Mouse (Mus musculus) forebrain, embryonic 10.5 days (tissue): ENCODE measurements around the gene Slc7a8. TPM values are rescaled to one million over a fixed set of nuclear protein-coding genes. Genes with fewer than 3 reads are reported as not detected.

Experiments
- DNase-seq: peaks from one replicate; pipeline ENCODE4 v3.0.0-alpha.2; 2017; ENCODE audit warnings: low spot score; ENCODE audit errors: extremely low spot score
- H3K27ac ChIP-seq: fragments of 300-500 bp; sonication (generic); 2 replicates; pipeline ENCODE4 v1.5.1; 2016; ENCODE audit warnings: mild to moderate bottlenecking
- H3K27me3 ChIP-seq: fragments of 300-500 bp; sonication (generic); 2 replicates; pipeline ENCODE4 v1.6.1; 2016; ENCODE audit warnings: mild to moderate bottlenecking; ENCODE audit not compliant: poor library complexity, severe bottlenecking
- H3K36me3 ChIP-seq: fragments of 300-500 bp; sonication (generic); replicated peaks from 2 replicates; pipeline ENCODE4 v1.6.1; 2016; ENCODE audit warnings: mild to moderate bottlenecking, moderate library complexity
- H3K4me1 ChIP-seq: fragments of 300-500 bp; sonication (generic); 2 replicates; pipeline ENCODE4 v1.6.1; 2016
- H3K4me3 ChIP-seq: fragments of 300-500 bp; sonication (generic); 2 replicates; pipeline ENCODE4 v1.5.1; 2016; ENCODE audit warnings: mild to moderate bottlenecking, moderate library complexity
- H3K9me3 ChIP-seq: fragments of 300-500 bp; sonication (generic); 2 replicates; pipeline ENCODE4 v1.6.1; 2016; ENCODE audit warnings: mild to moderate bottlenecking, moderate library complexity
- WGBS: fragments of 180-500 bp; shearing (Covaris S2); methylation state at CpG from one replicate; pipeline ENCODE4 v1.1.7; 2016; 5-methylcytosine and 5-hydroxymethylcytosine counted together
- polyA plus RNA-seq: library from polyadenylated mRNA; unstranded; fragments of >200 nt; fragmentation: Nextera tagmentation; extraction: Ambion mirVana; gene quantifications from 2 replicates; pipeline ENCODE4 v1.2.1, GENCODE M21; 2016

Slc7a8 gene
- polyA plus RNA-seq, 1 experiment from 2014 or later: 1.0 TPM

DNA sequence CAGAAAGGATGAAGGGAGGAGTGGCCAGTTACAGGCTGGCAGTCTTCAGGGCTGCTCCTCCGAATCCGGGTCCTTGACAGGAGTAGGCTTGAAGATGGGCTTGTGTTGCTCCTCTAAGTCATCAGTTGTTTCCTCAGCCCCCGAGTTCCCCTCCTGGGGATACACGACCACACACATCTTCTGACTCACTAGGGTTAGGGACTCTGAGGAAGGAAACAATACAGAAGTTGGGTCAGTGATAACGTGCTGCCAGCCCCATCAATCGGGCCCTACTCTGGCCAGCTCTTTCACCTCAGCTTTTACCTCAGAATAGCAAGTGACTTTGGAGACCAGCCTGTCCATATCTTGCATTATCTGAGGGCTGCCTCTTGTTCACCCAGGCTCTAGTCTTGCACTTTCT lies 57.7 kb downstream of the Slc7a8 start:
- no peaks in the 10 kb centered on the region for H3K9me3 ChIP-seq
- 76% methylated on average over 6 of the region's 6 CpGs for WGBS
- H3K36me3 ChIP-seq: no peaks in the 10 kb centered on the region
- H3K27ac ChIP-seq: no peak overlapping the region
- no peaks in the 10 kb centered on the region for H3K27me3 ChIP-seq
- no peak overlapping the region for H3K4me3 ChIP-seq
- no peak for DNase-seq
- H3K4me1 ChIP-seq: peaks cover under 1% of the 10 kb centered on the region; the same call in 1 of the 2 replicates

DNA sequence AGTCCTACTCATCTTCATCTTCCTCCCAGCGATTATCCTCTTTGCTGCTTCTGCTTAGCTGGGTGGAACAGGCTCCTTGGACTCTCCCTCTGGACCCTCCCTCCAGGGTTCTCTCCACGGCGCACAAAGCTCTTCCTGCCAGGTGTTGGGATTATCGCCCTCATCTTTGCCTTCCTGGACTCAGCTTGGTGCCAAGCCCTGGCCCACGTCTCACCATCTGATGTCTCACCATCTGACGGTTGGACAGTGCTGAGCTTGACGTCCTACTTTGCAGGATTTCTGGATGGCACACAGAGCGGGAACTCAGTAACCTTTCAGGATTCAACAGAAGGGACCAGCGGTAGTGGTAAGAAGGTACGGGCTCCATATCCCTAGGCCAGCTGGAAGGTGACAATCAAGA lies 60.0 kb downstream of the Slc7a8 start:
- DNase-seq: no peak
- H3K4me1 ChIP-seq: no peaks in the 10 kb centered on the region
- H3K36me3 ChIP-seq: no peaks in the 10 kb centered on the region
- 90% methylated on average over 10 of the region's 10 CpGs for WGBS
- no peaks in the 10 kb centered on the region for H3K27me3 ChIP-seq
- no peaks in the 10 kb centered on the region for H3K9me3 ChIP-seq
- no peak overlapping the region for H3K27ac ChIP-seq
- no peak overlapping the region for H3K4me3 ChIP-seq

DNA sequence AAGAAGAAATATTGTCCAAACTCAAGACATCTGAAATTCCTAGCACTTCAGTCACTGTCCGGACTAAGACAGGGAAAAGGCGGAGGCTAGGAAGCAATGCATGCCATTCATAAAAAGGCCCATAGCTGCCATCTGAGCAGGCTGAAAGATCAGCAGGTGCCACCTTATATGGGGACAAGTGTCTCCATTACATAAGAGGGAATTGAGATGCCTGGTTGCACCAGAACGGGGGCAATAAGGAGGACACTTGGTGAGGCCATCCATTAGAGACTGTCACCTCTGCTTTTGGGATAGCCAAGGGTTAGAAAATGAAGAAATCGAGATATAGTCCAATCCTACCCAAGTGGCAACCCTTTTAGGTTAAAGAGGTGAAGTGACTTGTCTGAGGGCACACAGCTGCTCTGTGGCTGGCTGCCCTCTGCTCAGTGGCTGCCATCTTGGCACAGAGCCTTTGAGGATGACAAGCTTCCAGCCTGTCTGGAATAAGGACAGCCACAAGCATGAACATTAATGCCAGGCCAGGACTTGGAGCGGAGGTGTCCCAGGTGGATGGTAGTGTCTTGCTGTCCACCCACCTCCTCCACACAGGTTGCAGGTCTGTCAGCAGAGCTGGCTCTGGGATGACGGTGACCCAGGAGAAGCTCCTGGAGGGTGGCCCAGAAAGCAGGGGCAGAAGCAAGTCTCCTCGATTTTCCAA lies 60.9 kb downstream of the Slc7a8 start:
- Histone ChIP-seq H3K4me3 (no peak overlapping the region), H3K9me3 (no peaks in the 10 kb centered on the region), H3K36me3 (no peaks in the 10 kb centered on the region), H3K27ac (no peak overlapping the region), H3K27me3 (peaks cover 7% of the 10 kb centered on the region), H3K4me1 (no peaks in the 10 kb centered on the region)
- 93% methylated on average over 7 of the region's 7 CpGs for WGBS
- DNase-seq: no peak

DNA sequence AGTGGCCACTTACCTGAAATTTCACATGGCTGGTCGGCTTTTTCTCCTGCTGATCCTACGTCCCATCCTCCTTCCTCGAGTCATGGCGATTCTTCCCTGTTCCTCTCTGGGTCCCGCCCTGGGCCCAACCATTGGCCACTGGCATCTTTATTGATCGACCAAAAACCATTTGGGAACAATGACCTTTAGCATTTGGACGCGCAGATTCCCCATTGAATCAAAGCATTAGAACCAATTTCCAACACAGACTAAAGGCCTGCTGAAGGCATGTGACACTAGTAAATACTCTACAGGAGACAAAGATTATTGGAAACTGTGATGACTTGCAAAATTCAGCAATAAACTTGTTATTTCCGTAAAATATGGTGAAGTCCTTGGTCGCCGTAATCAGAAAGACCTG lies 61.7 kb downstream of the Slc7a8 start:
- Histone ChIP-seq H3K27me3 (peaks cover 14% of the 10 kb centered on the region), H3K27ac (no peak overlapping the region), H3K4me1 (peaks cover 2% of the 10 kb centered on the region; the same call in 1 of the 2 replicates), H3K4me3 (no peak overlapping the region), H3K9me3 (no peaks in the 10 kb centered on the region), H3K36me3 (no peaks in the 10 kb centered on the region)
- no peak for DNase-seq
- 92% methylated on average over 11 of the region's 11 CpGs for WGBS

DNA sequence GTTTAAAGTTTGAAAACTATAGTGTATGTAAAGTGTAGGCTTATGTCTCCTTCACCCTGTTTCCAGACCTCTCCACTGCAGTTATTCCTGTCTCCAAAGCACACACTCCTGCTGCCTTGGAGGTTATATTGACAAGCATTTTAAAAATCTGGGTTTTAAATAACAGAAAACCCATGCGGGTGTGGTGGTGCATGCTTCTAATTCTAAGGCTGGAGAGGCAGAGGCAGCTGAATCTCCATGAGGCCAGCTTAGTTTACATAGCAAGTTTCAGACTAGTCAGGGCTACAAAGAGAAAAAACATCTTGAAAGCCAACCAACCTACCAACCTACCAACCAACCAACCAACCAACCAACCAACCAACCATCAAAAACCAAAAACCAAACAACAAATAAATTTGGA lies 66.3 kb downstream of the Slc7a8 start:
- WGBS: 85% methylated on average over 1 of the region's 1 CpGs
- H3K9me3 ChIP-seq: no peaks in the 10 kb centered on the region
- H3K4me3 ChIP-seq: no peak overlapping the region
- DNase-seq: no peak
- peaks cover 23% of the 10 kb centered on the region for H3K4me1 ChIP-seq
- no peak overlapping the region for H3K27ac ChIP-seq
- peaks cover 35% of the 10 kb centered on the region for H3K27me3 ChIP-seq
- H3K36me3 ChIP-seq: no peaks in the 10 kb centered on the region

DNA sequence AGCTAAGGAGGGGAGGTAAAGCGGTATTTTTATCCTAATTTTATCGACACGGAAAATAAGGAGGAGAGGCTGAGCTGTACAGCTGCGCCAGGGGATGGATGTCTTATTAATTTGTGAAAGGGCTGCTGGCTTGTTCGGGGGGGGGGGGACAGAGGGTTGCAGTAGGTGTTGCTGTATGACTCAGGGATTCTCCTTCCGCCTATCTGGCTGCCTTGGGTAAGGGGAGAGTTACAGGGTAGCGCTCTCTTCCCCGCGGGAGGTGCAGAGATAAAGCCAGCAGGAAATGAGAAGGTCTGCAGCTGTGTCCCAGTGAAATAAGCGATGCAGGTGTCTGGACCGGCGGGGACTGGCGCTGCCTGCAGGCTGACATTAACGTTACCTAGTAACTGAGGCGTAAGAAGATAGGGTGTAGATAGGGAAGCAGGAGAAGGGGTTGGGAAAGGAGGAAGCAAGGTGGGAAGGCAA lies 67.1 kb downstream of the Slc7a8 start:
- Histone ChIP-seq H3K4me3 (peak overlapping the region; percentile 42), H3K4me1 (peaks cover 27% of the 10 kb centered on the region), H3K36me3 (no peaks in the 10 kb centered on the region), H3K27ac (no peak overlapping the region), H3K27me3 (peaks cover 35% of the 10 kb centered on the region), H3K9me3 (no peaks in the 10 kb centered on the region)
- DNase-seq: no peak
- WGBS: 3% methylated on average over 15 of the region's 15 CpGs

DNA sequence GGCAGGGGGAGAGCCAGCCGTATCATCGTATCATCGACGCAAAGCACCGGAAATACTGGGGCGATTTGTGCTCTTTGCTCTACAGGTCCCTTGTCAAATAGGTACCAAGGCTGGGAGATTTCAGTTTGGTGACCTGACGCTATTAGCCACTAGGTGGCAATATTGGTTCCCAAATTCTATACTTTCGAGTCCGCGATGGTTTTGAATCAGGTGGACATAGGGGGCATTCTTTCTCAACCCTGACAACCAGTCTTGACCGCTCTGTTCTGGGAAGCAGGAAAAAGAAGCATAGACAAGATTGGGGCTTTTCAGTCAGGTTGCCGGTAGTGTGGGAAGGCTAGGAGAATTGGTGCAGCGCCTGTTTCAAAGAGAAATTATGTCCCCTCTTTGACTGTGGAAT lies 67.6 kb downstream of the Slc7a8 start:
- Histone ChIP-seq H3K27me3 (peaks cover 35% of the 10 kb centered on the region), H3K36me3 (no peaks in the 10 kb centered on the region), H3K9me3 (no peaks in the 10 kb centered on the region), H3K4me1 (peaks cover 27% of the 10 kb centered on the region), H3K4me3 (peak overlapping the region; percentile 42), H3K27ac (no peak overlapping the region)
- DNase-seq: peak; percentile 65
- 1% methylated on average over 13 of the region's 13 CpGs for WGBS

DNA sequence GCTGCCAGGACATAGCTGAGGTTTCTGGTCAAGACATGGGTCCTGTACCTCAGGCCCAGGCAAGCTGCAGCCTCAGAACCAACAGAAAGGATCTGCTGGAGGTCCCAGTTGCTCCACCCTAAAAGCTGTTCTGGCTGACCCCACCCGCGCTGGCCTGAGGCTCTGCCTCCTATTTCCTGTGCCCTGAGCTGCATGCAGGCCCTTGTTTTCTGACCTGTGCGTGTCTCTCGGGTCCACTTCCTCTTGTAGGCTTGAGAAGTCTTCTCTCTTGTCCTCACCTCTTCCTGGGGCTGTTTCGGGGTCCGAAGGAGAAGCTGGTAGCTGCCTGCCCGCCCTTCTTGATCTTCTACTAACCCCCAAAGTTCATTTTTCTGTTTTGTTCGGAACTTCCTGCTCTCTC lies 68.9 kb downstream of the Slc7a8 start:
- Histone ChIP-seq H3K4me3 (no peak overlapping the region), H3K36me3 (no peaks in the 10 kb centered on the region), H3K9me3 (no peaks in the 10 kb centered on the region), H3K27ac (no peak overlapping the region), H3K27me3 (peaks cover 39% of the 10 kb centered on the region), H3K4me1 (peaks cover 27% of the 10 kb centered on the region)
- WGBS: 66% methylated on average over 8 of the region's 8 CpGs
- no peak for DNase-seq

DNA sequence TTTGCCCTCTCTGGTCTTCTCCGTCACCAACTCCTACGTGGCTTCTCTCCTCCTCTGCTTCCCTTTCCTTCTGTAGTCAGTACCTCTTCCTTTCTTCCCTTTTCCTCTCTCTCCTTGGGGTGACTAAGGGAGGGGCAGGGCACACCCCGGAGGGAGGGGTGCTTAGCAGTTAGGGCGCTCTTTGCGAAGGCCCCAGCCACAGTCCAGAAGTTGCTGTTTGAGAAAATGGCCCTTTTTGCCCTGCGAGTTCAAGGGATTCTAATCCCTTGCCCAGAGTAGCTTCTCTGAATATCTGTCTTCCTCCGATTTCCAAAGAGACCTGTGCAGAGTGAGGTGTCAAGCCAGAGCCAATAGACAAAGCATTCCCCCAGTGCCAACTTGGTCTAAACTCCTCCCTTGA lies 69.7 kb downstream of the Slc7a8 start, which contains the start of gene Cebpe:
Gene Cebpe, minus strand, starts transcription at position 101 of the 400 bp plus-strand sequence.
- peaks cover 33% of the 10 kb centered on the region for H3K4me1 ChIP-seq
- H3K27me3 ChIP-seq: peaks cover 43% of the 10 kb centered on the region
- H3K36me3 ChIP-seq: no peaks in the 10 kb centered on the region
- no peak for DNase-seq
- no peak within 1 kb of the TSS for H3K4me3 ChIP-seq
- WGBS: 87% methylated on average over 7 of the region's 7 CpGs
- no peaks in the 10 kb centered on the region for H3K9me3 ChIP-seq
- H3K27ac ChIP-seq: no peak within 1 kb of the TSS

DNA sequence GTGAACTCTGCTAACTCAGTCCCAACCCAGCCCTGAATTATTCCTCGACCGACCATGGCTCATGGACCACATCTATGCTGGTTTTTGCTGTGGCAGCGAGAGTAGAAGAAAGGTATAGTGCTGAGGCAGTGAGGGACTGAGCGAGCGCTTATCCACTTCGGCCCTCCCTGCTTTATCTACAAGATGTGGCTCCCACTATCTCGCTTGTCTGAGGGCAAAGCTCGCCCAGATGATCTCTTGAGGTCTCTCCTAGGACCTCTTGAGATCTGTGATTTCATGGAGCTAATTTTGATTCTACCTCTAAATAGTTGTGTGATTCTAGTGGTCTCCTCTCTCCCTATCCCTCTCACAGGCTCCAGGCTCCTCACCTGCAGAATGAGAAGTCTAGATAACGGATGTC lies 72.7 kb downstream of the Slc7a8 start:
- no peak overlapping the region for H3K4me3 ChIP-seq
- 0 out of 2 replicates have a peak, but pooled peaks cover 23% of the 10 kb centered on the region for H3K27me3 ChIP-seq
- H3K36me3 ChIP-seq: no peaks in the 10 kb centered on the region
- H3K4me1 ChIP-seq: peaks cover 30% of the 10 kb centered on the region
- DNase-seq: no peak
- H3K27ac ChIP-seq: no peak overlapping the region
- H3K9me3 ChIP-seq: no peaks in the 10 kb centered on the region
- 86% methylated on average over 9 of the region's 9 CpGs for WGBS

DNA sequence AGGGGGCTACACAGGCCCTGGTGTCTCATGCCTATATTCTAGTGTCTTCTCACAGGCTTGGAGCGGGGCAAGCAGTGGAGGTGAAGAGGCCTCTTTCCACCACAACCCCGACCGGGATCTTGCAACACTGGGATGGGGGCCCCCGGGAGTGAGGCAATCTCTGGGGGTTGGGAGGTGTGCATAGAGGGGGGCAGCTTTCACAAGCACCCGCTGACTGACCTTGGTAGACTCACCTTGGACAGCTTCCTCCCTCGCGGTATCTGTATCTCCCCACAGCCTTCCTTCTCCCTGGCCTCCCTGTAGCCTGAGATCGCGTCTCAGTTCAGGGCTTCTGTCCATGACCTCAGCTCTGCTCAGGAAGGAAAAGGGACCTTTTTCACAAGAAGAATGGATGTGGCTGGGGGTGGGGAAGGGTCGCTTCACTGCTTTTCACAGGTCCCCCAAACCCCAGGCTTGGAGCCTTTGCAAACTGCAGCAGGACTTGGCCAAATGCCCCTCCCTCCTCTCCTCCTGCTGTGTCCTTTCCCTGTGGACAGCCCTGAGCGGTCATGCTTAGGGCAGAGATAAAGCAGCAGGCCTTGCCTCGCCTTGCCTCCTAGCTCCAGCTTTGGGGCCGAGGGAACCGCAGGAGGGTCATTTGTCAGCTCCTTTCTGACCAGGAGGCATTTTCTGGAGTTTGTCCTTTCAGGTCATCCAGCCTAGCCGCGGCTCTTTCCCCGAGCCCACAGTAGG lies 75.0 kb downstream of the Slc7a8 start:
- H3K4me3 ChIP-seq: no peak overlapping the region
- peaks cover 26% of the 10 kb centered on the region; the same call in 1 of the 2 replicates for H3K27me3 ChIP-seq
- 62% methylated on average over 16 of the region's 17 CpGs for WGBS
- no peaks in the 10 kb centered on the region for H3K9me3 ChIP-seq
- no peak overlapping the region for H3K27ac ChIP-seq
- H3K36me3 ChIP-seq: no peaks in the 10 kb centered on the region
- H3K4me1 ChIP-seq: peaks cover 23% of the 10 kb centered on the region
- DNase-seq: no peak

DNA sequence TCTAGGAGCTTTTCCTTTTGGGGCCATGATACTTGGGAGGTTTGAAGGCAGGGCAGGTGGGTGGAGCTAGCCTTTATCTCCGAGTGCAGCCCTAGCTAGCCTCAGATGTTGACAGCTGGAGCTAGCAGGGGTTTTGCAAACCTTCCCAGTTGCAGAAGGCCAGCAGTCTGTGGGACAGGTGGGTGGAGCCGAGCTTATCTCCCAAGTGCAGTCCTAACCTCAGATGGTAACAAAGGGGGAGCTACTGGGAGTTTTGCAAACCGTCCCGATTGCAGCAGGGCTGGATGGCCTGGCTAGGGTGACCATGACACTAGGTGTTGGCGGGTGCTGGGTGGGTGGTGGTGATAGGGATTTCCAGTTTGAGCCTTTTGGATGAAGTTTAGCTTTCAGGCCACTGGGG lies 75.9 kb downstream of the Slc7a8 start:
- Histone ChIP-seq H3K9me3 (no peaks in the 10 kb centered on the region), H3K4me3 (no peak overlapping the region), H3K27ac (no peak overlapping the region), H3K36me3 (no peaks in the 10 kb centered on the region), H3K4me1 (peaks cover 23% of the 10 kb centered on the region), H3K27me3 (peaks cover 25% of the 10 kb centered on the region; the same call in 1 of the 2 replicates)
- no peak for DNase-seq
- 59% methylated on average over 5 of the region's 5 CpGs for WGBS

DNA sequence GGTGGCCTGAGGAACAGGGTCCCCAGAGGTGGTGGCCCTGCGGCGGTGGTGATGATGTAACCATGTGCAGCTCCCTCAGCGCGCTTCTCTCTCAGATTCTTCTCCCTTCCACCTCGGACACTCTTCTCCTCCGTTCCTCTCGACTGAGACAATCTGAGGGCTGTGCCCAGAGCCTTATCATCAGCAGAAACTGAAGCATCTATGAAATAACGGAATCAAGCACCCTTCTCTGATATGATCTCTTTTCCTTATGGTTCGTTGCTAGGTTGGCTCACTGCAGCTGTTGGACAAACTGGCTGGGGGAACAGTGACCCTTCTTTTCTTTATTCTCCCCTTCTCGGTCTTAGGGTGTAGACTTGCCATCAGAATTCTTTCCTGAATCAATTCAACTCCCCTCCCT lies 78.5 kb downstream of the Slc7a8 start:
- 74% methylated on average over 10 of the region's 10 CpGs for WGBS
- Histone ChIP-seq H3K27ac (no peak overlapping the region), H3K4me3 (no peak overlapping the region), H3K4me1 (peaks cover 14% of the 10 kb centered on the region), H3K9me3 (no peaks in the 10 kb centered on the region), H3K27me3 (peaks cover 18% of the 10 kb centered on the region; the same call in 1 of the 2 replicates), H3K36me3 (no peaks in the 10 kb centered on the region)
- no peak for DNase-seq
